Mouse (Mus musculus) heart, adult 8-10 months (tissue): Measurements from ENCODE around the gene Rfk. TPM values are rescaled to one million over a fixed set of nuclear protein-coding genes. Genes with fewer than 3 reads are reported as not detected.

ENCODE experiments used
- DNase-seq: peaks from one replicate; pipeline ENCODE4 v3.0.0; 2022; ENCODE audit warnings: low spot score
- total RNA-seq, 4 experiments: library from RNA; stranded (reverse); gene quantifications; 2 replicates each; pipeline ENCODE4 v1.2.4; 2022

The Rfk gene
- total RNA-seq, 4 experiments from 2014 or later = 67.6 to 71.6 (median 69.7) TPM

- DNase-seq = no peak
These were observed 8.8 kb upstream of the Rfk start for GRCm38 (mm10) chr19:17385022-17385421.

DNA sequence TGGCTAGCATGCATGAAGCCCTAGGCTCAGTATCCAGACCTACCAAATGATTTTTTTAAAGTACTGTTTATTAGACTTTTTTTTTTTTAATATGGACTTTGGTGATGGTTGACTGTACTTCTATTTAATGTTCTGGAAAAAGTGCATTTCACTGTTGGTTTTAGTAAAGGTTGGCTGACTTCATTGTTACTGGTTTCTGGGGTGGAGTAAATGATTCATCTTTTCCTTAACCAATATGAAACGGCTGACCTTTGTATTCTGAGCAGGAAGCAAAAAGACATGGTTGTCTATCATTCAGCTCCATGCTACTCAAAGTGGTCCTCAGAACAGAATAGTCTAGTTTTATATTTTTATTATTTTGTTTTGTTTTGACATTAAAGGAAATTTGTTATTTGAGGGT, 8.4 kb upstream of the Rfk start:
- DNase-seq = no peak

DNA sequence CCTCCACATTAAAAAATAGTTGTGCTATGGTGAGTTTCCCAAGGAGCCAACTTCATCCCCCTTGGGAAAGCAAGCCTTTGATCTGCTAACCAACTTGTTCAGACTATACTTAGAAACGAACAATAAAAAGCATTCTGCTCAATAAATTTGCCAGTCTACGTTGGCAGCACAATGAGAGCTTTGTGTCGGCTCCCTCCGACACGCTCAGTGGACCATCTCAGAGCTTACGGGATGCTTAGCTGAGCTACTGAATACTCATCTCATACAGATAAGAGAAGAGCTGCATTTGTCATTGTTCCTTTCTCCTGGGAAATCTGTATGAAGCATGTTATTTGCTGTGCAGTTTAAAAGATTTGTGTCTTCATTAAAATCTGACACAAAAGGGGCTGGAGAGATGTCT, 7.4 kb upstream of the Rfk start:
- no peak for DNase-seq

- DNase-seq = peak; percentile 26
These were observed 5.4 kb upstream of the Rfk start for GRCm38 (mm10) chr19:17388404-17388803.

DNA sequence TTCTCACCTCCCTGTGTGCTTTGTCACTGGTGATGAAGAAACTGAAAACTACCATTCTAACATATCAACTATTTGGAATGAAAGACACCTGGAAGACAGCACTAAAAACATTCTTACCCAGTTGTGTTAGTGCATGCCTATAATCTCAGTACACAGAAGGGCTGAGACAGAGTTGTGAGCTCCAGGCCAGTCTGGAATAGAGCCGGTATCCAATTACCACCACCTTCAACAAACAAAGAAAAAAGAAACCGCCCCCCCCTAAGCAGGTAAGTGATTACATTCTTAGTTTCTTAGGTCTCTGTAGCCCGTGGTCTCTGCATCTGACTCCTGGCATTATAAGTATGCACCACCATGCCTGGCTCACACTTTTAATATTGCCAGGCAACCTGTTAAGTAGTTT, 977 bp upstream of the Rfk start:
- no peak for DNase-seq

GRCm38 (mm10) chr19:17396802-17397201, 3.0 kb downstream of the Rfk start:
- DNase-seq = peak; percentile 37

- DNase-seq = no peak
These were observed 4.1 kb downstream of the Rfk start for GRCm38 (mm10) chr19:17397922-17398321.

GRCm38 (mm10) chr19:17399965-17400364, 6.1 kb downstream of the Rfk start:
- DNase-seq = no peak

GRCm38 (mm10) chr19:17400571-17400970, 6.7 kb downstream of the Rfk start:
- DNase-seq = no peak

- DNase-seq = no peak
These were observed 9.3 kb downstream of the Rfk start for GRCm38 (mm10) chr19:17403175-17403574.

- DNase-seq = no peak
These were observed 13.0 kb downstream of the Rfk start for GRCm38 (mm10) chr19:17406823-17407222.

DNA sequence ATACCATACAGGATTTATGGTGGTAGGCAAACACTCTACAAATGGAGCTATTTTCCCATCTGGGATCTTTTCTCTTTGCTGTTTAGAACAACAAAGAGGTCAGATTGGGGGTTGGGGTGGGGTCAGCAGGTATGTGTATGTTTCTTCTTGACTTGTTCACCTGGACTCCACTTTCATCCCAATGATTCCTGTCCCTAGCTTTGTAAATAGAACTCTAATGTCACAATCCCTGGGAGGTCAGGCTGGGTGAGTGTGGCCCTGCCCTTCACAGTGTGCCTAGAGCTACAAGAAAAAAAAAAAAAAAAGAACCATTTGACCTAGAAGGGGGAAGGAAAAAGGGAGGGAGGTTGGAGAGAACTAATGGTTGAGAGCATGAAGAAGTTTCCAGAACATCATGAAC, 14.7 kb downstream of the Rfk start:
- DNase-seq = no peak

GRCm38 (mm10) chr19:17409351-17409750, 15.5 kb downstream of the Rfk start:
- DNase-seq = no peak

DNA sequence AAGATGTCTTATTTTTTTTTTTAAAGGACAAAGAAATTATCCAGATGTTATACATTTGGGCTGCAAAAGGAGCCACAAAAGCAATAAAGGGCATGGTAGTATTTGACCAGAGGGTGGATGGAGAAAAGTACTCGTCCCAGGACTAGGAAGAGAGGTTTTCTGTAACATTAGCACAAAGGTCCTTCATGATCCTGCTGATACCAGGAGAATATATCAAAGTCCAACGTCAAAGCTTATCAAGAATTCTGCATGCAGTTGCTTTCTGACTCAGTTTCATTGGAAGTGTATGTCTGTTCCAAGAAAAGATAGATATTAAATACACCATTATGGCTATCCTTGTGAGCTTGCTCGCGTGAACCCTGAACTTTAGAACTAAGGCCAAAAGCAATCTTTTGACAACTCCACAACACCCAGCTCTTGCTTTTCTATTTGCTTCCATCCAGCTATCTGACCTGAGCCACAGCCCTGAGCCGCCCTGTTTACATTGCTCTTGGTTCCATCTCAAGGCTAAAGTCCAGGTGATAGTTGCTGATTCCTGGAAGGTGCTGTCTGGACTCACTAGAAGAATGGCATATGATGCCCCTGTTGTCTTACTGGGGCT, 16.7 kb downstream of the Rfk start:
- DNase-seq = no peak

GRCm38 (mm10) chr19:17412915-17413459, 19.1 kb downstream of the Rfk start:
- no peak for DNase-seq

- DNase-seq = no peak
These were observed 24.0 kb downstream of the Rfk start for GRCm38 (mm10) chr19:17417855-17418254.

- DNase-seq = no peak
These were observed 29.5 kb downstream of the Rfk start for GRCm38 (mm10) chr19:17423306-17423705.

DNA sequence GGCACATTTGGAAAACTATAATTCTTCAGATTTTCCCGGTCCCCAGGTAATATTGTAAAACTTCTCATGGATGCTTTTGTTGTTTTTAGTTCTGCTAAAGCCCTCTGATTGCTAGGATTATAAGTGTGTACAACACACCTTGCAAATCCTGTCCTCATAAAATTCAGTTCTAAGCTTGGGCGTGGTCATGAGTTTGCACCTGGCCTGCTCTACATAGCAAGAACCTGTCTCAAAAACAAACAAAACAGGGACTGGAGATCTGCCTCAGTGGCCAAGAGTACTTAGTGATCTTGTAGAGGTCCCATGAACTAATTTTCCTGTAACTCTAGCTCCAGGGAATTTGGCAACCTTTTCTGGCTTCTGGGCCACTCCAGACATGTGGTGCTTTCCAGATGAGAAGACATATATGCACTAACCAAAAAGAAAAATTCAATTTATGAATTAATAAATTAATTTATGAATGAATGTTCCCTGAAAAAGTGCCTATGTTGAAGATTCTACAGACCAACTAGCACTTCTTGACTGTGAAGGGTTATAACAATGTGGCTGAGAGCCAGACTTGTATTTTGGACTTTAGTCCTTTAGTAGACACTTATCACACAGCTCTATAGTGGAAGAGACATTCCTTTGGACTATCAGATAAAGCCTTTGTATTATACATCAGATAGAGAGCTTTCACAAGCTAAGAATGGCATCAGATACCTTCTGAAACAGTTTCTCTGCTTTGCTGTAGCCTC, 34.1 kb downstream of the Rfk start:
- no peak for DNase-seq

GRCm38 (mm10) chr19:17428561-17428914, 34.7 kb downstream of the Rfk start:
- DNase-seq = no peak

- DNase-seq = no peak
These were observed 42.8 kb downstream of the Rfk start for GRCm38 (mm10) chr19:17436651-17437050.

- no peak for DNase-seq
These were observed 45.8 kb downstream of the Rfk start for GRCm38 (mm10) chr19:17439476-17440189.

DNA sequence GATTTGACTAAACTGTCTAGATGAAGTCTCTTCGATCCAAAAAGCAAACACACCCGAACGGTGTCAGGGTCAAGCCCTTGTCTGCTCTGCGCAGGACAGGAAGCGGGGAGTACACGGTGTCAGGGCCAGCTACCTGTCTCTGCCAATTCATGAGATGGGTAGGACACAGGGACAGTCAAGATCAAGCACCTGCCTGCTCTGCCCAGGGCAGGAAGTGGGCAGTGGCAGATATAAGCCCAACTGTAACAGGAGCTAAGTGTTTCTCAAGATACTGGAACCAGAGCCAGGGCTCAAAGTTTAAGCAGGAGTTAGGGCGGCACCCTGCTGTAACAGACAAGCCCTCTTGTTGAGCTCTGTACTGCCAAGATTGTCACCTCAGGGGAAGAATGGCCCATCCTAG, 49.7 kb downstream of the Rfk start:
- DNase-seq = no peak
